ENCODE assay signal across 18 mouse cellular contexts in the genomic region with DNA sequence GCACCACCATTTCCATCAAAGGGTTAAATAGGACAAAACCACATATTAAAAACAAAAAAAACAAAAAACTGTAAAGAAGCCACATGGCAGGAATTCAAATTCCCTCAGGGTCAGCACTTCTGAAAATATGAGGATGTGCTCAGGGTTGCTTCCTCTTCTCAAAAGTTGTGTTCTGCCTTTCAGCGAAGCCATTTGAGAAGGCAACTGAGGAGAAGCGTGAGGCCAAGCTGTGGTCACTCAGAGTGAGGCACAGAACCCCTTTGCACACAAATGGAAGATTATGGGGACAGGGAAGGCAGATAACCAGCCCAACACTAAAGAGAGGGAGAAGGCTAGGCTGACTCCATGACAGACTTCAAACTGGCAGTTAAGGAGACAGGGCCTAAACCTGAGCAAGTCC.
DNase-seq lines count a peak whose midpoint lies in the region; ATAC-seq and TF ChIP-seq lines count a peak whose summit lies in the region.
"Had no signal": no experiment of that assay in that cellular context is flagged by ENCODE, and none has a peak within 500 bp of the region (broad histone marks: within the 10 kb centered on the region; RNA-seq: fewer than 3 reads in every experiment).

No protein-coding gene starts in this region.

- no peak for TF ChIP-seq POLR2A in kidney, adult 2 months (IDR thresholded peaks at IDR 0.05; ENCODE audit: low read depth, low read length)
- TF ChIP-seq POLR2A in bone marrow macrophage, adult 2 months (IDR thresholded peaks at IDR 0.05; ENCODE audit: borderline replicate concordance, low read depth, low read length) = no peak

- no peak for ATAC-seq in forebrain, embryonic 16.5 days
- ATAC-seq in forebrain, embryonic 13.5 days = no peak
- ATAC-seq: lung, postnatal 0 days had no signal

- peak; percentile 26 for DNase-seq in kidney, adult 2 months
- no peak for DNase-seq in kidney, adult 11 months
- peak; percentile 6 to 7 for DNase-seq in spleen, postnatal 36 days (ENCODE audit: low spot score in 2 of 2)
- no peak for DNase-seq in spleen, postnatal 14 days (ENCODE audit: low spot score in 2 of 2)
- DNase-seq in splenic B cell, adult 2 months (ENCODE audit: low read depth, low spot score) = peak; percentile 14
- DNase-seq: cerebellum, adult 9-10 months; kidney, adult 18-20 months; kidney, postnatal 4 days; layer of hippocampus, adult 9-11 months; right cerebral cortex, adult 18-20 months; thymus, postnatal 36 days had no signal

- WGBS in kidney, adult 2 months = 70% methylated on average over 2 of the region's 2 CpGs
- WGBS in forebrain, embryonic 16.5 days = 90% methylated on average over 2 of the region's 2 CpGs
- 85% methylated on average over 2 of the region's 2 CpGs for WGBS in forebrain, embryonic 13.5 days

- no peak overlapping the region for H3K9ac ChIP-seq in forebrain, embryonic 16.5 days (replicated peaks; ENCODE audit: low read depth, low read length)
- H3K9ac ChIP-seq in forebrain, embryonic 13.5 days = no peak overlapping the region
- H3K9ac ChIP-seq: embryonic facial prominence, embryonic 12.5 days; liver, embryonic 14.5 days; neural tube, embryonic 12.5 days had no signal

- no peak overlapping the region for H3K4me3 ChIP-seq in kidney, adult 2 months (ENCODE audit: insufficient read depth, low read depth, low read length)
- H3K4me3 ChIP-seq in bone marrow macrophage, adult 2 months (ENCODE audit: insufficient read depth, low read length) = no peak overlapping the region
- no peak overlapping the region for H3K4me3 ChIP-seq in forebrain, embryonic 16.5 days (replicated peaks; ENCODE audit: low read length)
- no peak overlapping the region for H3K4me3 ChIP-seq in forebrain, embryonic 13.5 days
- H3K4me3 ChIP-seq: embryonic facial prominence, embryonic 12.5 days; neural tube, embryonic 12.5 days had no signal

- H3K4me2 ChIP-seq in forebrain, embryonic 16.5 days (ENCODE audit: low read length) = no peak overlapping the region
- H3K4me2 ChIP-seq in forebrain, embryonic 13.5 days = no peak overlapping the region
- H3K4me2 ChIP-seq: embryonic facial prominence, embryonic 12.5 days; neural tube, embryonic 12.5 days had no signal

- no peaks in the 10 kb centered on the region for H3K9me3 ChIP-seq in forebrain, embryonic 16.5 days (ENCODE audit: control insufficient read depth, low read length)
- H3K9me3 ChIP-seq in forebrain, embryonic 13.5 days (replicated peaks) = no peaks in the 10 kb centered on the region; the same call in 1 of the 2 replicates
- H3K9me3 ChIP-seq: embryonic facial prominence, embryonic 12.5 days; neural tube, embryonic 12.5 days had no signal

- H3K4me1 ChIP-seq in kidney, adult 2 months (ENCODE audit: control insufficient read depth, insufficient read depth, low read length) = peaks cover 3% of the 10 kb centered on the region; the same call in 1 of the 2 replicates
- H3K4me1 ChIP-seq in bone marrow macrophage, adult 2 months (ENCODE audit: control insufficient read depth, insufficient read depth, low read length) = peaks cover 28% of the 10 kb centered on the region
- H3K4me1 ChIP-seq in forebrain, embryonic 16.5 days (replicated peaks; ENCODE audit: control insufficient read depth, insufficient read depth, low read length) = peaks cover 12% of the 10 kb centered on the region
- H3K4me1 ChIP-seq in forebrain, embryonic 13.5 days = peaks cover 9% of the 10 kb centered on the region

- no peaks in the 10 kb centered on the region for H3K27me3 ChIP-seq in kidney, adult 2 months (replicated peaks; ENCODE audit: control insufficient read depth, insufficient read depth, low read length)
- no peaks in the 10 kb centered on the region for H3K27me3 ChIP-seq in splenic B cell, adult 2 months (ENCODE audit: control insufficient read depth, insufficient read depth, low read length, poor library complexity, severe bottlenecking)
- H3K27me3 ChIP-seq in forebrain, embryonic 16.5 days (replicated peaks; ENCODE audit: control insufficient read depth, insufficient read depth, low read length) = no peaks in the 10 kb centered on the region
- 0 out of 2 replicates have a peak, but pooled peaks cover 2% of the 10 kb centered on the region for H3K27me3 ChIP-seq in forebrain, embryonic 13.5 days
- H3K27me3 ChIP-seq: embryonic facial prominence, embryonic 12.5 days; neural tube, embryonic 12.5 days had no signal

- peak overlapping the region; percentile 31; the same call in 1 of the 2 replicates for H3K27ac ChIP-seq in kidney, adult 2 months (ENCODE audit: insufficient read depth, low read depth, low read length)
- peak overlapping the region; percentile 70 for H3K27ac ChIP-seq in bone marrow macrophage, adult 2 months (ENCODE audit: insufficient read depth, low read depth, low read length)
- no peak overlapping the region for H3K27ac ChIP-seq in forebrain, embryonic 16.5 days (ENCODE audit: low read length)
- H3K27ac ChIP-seq in forebrain, embryonic 13.5 days = no peak overlapping the region
- H3K27ac ChIP-seq: embryonic facial prominence, embryonic 12.5 days; liver, embryonic 14.5 days; neural tube, embryonic 12.5 days had no signal

- no peaks in the 10 kb centered on the region for H3K36me3 ChIP-seq in kidney, adult 2 months (ENCODE audit: control insufficient read depth, insufficient read depth, low read length)
- H3K36me3 ChIP-seq in splenic B cell, adult 2 months (ENCODE audit: control insufficient read depth, insufficient read depth, low read length, poor library complexity, severe bottlenecking) = no peaks in the 10 kb centered on the region
- H3K36me3 ChIP-seq in forebrain, embryonic 16.5 days (ENCODE audit: control insufficient read depth, insufficient read depth) = no peaks in the 10 kb centered on the region
- H3K36me3 ChIP-seq in forebrain, embryonic 13.5 days (ENCODE audit: poor library complexity, severe bottlenecking) = no peaks in the 10 kb centered on the region
- H3K36me3 ChIP-seq: embryonic facial prominence, embryonic 12.5 days; neural tube, embryonic 12.5 days had no signal

- TF ChIP-seq CTCF in kidney, adult 2 months (conservative IDR thresholded peaks at IDR 0.05; ENCODE audit: insufficient read depth, insufficient read length, low read depth, low read length) = no peak
- no peak for TF ChIP-seq CTCF in bone marrow macrophage, adult 2 months (IDR thresholded peaks at IDR 0.05; ENCODE audit: low read depth, low read length)

Comparison
In these comparisons a context has a peak if more than half of its experiments do, and no peak if none do; other contexts are left out.
1. DNase-seq: peak in kidney, adult 2 months (single experiment), spleen, postnatal 36 days (2 of 2) and splenic B cell, adult 2 months (single experiment); none in kidney, adult 11 months (single experiment) and spleen, postnatal 14 days (0 of 2).
2. H3K27ac ChIP-seq: peak in kidney, adult 2 months (single experiment) and bone marrow macrophage, adult 2 months (single experiment); none in forebrain, embryonic 16.5 days (single experiment) and forebrain, embryonic 13.5 days (single experiment).